In genomic region chr5:136312566-136312965, GRCm38 (mm10) we compare ENCODE assay signal across 16 mouse cellular contexts.
A peak's percentile ranks its signal among the peaks of the same experiment; 100 is the strongest.
DNase-seq lines count a peak whose midpoint lies in the region; ATAC-seq and TF ChIP-seq lines count a peak whose summit lies in the region.
"Had no signal": no experiment of that assay in that cellular context is flagged by ENCODE, and none has a peak within 500 bp of the region (broad histone marks: within the 10 kb centered on the region; RNA-seq: fewer than 3 reads in every experiment).

No protein-coding gene starts in this region.

- H3K27ac ChIP-seq in heart, embryonic 14.5 days (replicated peaks in 1 of 2; ENCODE audit: control insufficient read depth in 1 of 2, insufficient read depth in 1 of 2, low read depth in 2 of 2, low read length in 2 of 2), result peak overlapping the region; percentile 21 to 53; a peak in 3 of 4 replicates
- no peak overlapping the region for H3K27ac ChIP-seq in lung, postnatal 0 days (ENCODE audit: low read length)
- H3K27ac ChIP-seq in forebrain, embryonic 13.5 days, result no peak overlapping the region
- no peak overlapping the region for H3K27ac ChIP-seq in hindbrain, embryonic 10.5 days
- H3K27ac ChIP-seq: hindbrain, embryonic 14.5 days; liver, embryonic 15.5 days had no signal

- intact Hi-C loops in heart, postnatal 25 days (cut with DNase I), result no loop called here

- 0 out of 2 replicates have a peak overlapping the region, but pooled peaks have one; percentile 25 for H3K9ac ChIP-seq in heart, embryonic 14.5 days (ENCODE audit: low read length)
- H3K9ac ChIP-seq in lung, postnatal 0 days (replicated peaks; ENCODE audit: low read depth), result no peak overlapping the region
- H3K9ac ChIP-seq in forebrain, embryonic 13.5 days, result no peak overlapping the region
- H3K9ac ChIP-seq: heart, embryonic 12.5 days; hindbrain, embryonic 14.5 days; liver, embryonic 15.5 days had no signal

- no peak for TF ChIP-seq CTCF in lung, postnatal 0 days (IDR thresholded peaks at IDR 0.05)

- no peak for TF ChIP-seq EP300 in lung, postnatal 0 days (IDR thresholded peaks at IDR 0.05)

- peaks cover 5 to 9% of the 10 kb centered on the region in 2 experiments; a peak in 2 of 4 replicates for H3K4me1 ChIP-seq in heart, embryonic 14.5 days (ENCODE audit: control insufficient read depth in 2 of 2, insufficient read depth in 2 of 2, low read length in 2 of 2)
- no peaks in the 10 kb centered on the region for H3K4me1 ChIP-seq in lung, postnatal 0 days (ENCODE audit: insufficient read depth, low read depth, low read length)
- no peaks in the 10 kb centered on the region for H3K4me1 ChIP-seq in forebrain, embryonic 13.5 days
- no peaks in the 10 kb centered on the region for H3K4me1 ChIP-seq in hindbrain, embryonic 10.5 days (replicated peaks)
- H3K4me1 ChIP-seq: liver, embryonic 15.5 days had no signal

- no peaks in the 10 kb centered on the region for H3K27me3 ChIP-seq in heart, embryonic 14.5 days (ENCODE audit: control insufficient read depth, insufficient read depth, low read length)
- H3K27me3 ChIP-seq in lung, postnatal 0 days (replicated peaks; ENCODE audit: insufficient read depth, low read length), result no peaks in the 10 kb centered on the region
- no peaks in the 10 kb centered on the region for H3K27me3 ChIP-seq in forebrain, embryonic 13.5 days
- no peaks in the 10 kb centered on the region for H3K27me3 ChIP-seq in hindbrain, embryonic 10.5 days (ENCODE audit: insufficient read depth, poor library complexity, severe bottlenecking)
- H3K27me3 ChIP-seq: heart, embryonic 12.5 days; liver, embryonic 15.5 days had no signal

- no peak for DNase-seq in heart, postnatal 25 days (ENCODE audit: low spot score)
- no peak for DNase-seq in lung, postnatal 0 days (ENCODE audit: low spot score)
- DNase-seq in lung, adult 18-20 months, result no peak
- DNase-seq in adipocyte (ENCODE audit: low spot score), result peak; percentile 4
- peak; percentile 64 to 76 for DNase-seq in cerebellum, postnatal 25 days
- no peak for DNase-seq in hindbrain, embryonic 10.5 days (ENCODE audit: low spot score)
- DNase-seq: B cell, adult 2 months; embryo, embryonic 11 days had no signal

- H3K4me2 ChIP-seq in heart, embryonic 14.5 days (ENCODE audit: low read length), result no peak overlapping the region
- H3K4me2 ChIP-seq in lung, postnatal 0 days (replicated peaks; ENCODE audit: low read depth, low read length), result no peak overlapping the region
- H3K4me2 ChIP-seq in forebrain, embryonic 13.5 days, result no peak overlapping the region
- H3K4me2 ChIP-seq: heart, embryonic 12.5 days; hindbrain, embryonic 14.5 days; liver, embryonic 15.5 days had no signal

- no peak for ATAC-seq in heart, embryonic 14.5 days (ENCODE audit: insufficient number of reproducible peaks, insufficient read depth, low FRiP score, low read depth)
- peak; percentile 35 for ATAC-seq in lung, postnatal 0 days
- ATAC-seq in forebrain, embryonic 13.5 days, result no peak
- ATAC-seq: forebrain, embryonic 14.5 days; intestine, embryonic 16.5 days; midbrain, embryonic 16.5 days had no signal

- no peaks in the 10 kb centered on the region for H3K9me3 ChIP-seq in heart, embryonic 14.5 days (ENCODE audit: control insufficient read depth, low read length)
- no peaks in the 10 kb centered on the region for H3K9me3 ChIP-seq in lung, postnatal 0 days (ENCODE audit: low read length)
- no peaks in the 10 kb centered on the region for H3K9me3 ChIP-seq in forebrain, embryonic 13.5 days (replicated peaks)
- no peaks in the 10 kb centered on the region for H3K9me3 ChIP-seq in hindbrain, embryonic 10.5 days
- H3K9me3 ChIP-seq: heart, embryonic 12.5 days; liver, embryonic 15.5 days had no signal

- H3K36me3 ChIP-seq in heart, embryonic 14.5 days (ENCODE audit: control insufficient read depth, insufficient read depth, low read length), result peaks cover 95% of the 10 kb centered on the region
- peaks cover 48% of the 10 kb centered on the region for H3K36me3 ChIP-seq in lung, postnatal 0 days (ENCODE audit: insufficient read depth, low read length)
- H3K36me3 ChIP-seq in forebrain, embryonic 13.5 days (ENCODE audit: poor library complexity, severe bottlenecking), result peaks cover 97% of the 10 kb centered on the region
- H3K36me3 ChIP-seq in hindbrain, embryonic 10.5 days, result peaks cover 100% of the 10 kb centered on the region

- WGBS in heart, embryonic 14.5 days, result 94% methylated on average over 14 of the region's 14 CpGs
- WGBS in lung, postnatal 0 days, result 77% methylated on average over 14 of the region's 14 CpGs
- WGBS in forebrain, embryonic 13.5 days, result 94% methylated on average over 14 of the region's 14 CpGs
- WGBS in hindbrain, embryonic 10.5 days, result 94% methylated on average over 14 of the region's 14 CpGs

- no peak overlapping the region for H3K4me3 ChIP-seq in heart, embryonic 14.5 days (ENCODE audit: control insufficient read depth in 1 of 2, insufficient read depth in 1 of 2, low read depth in 1 of 2, low read length in 2 of 2)
- no peak overlapping the region for H3K4me3 ChIP-seq in lung, postnatal 0 days (ENCODE audit: low read depth, low read length)
- H3K4me3 ChIP-seq in forebrain, embryonic 13.5 days, result no peak overlapping the region
- no peak overlapping the region for H3K4me3 ChIP-seq in hindbrain, embryonic 10.5 days
- H3K4me3 ChIP-seq: heart, embryonic 12.5 days; liver, embryonic 15.5 days had no signal

Comparison
In these comparisons a context has a peak if more than half of its experiments do, and no peak if none do; other contexts are left out.
1. H3K27ac ChIP-seq: peak in heart, embryonic 14.5 days (2 of 2); none in lung, postnatal 0 days (single experiment), forebrain, embryonic 13.5 days (single experiment) and hindbrain, embryonic 10.5 days (single experiment).
2. DNase-seq: peak in adipocyte (single experiment) and cerebellum, postnatal 25 days (2 of 2); none in heart, postnatal 25 days (single experiment), lung, postnatal 0 days (single experiment), lung, adult 18-20 months (0 of 2) and hindbrain, embryonic 10.5 days (single experiment).